Mouse (Mus musculus): Measurements from ENCODE around the gene Hdlbp.

Hdlbp gene

GRCm38 (mm10) chr1:93445822-93446162 lies 32.8 kb downstream of the Hdlbp start:
- no peak for DNase-seq (ENCODE audit: low read depth, low spot score)

DNA sequence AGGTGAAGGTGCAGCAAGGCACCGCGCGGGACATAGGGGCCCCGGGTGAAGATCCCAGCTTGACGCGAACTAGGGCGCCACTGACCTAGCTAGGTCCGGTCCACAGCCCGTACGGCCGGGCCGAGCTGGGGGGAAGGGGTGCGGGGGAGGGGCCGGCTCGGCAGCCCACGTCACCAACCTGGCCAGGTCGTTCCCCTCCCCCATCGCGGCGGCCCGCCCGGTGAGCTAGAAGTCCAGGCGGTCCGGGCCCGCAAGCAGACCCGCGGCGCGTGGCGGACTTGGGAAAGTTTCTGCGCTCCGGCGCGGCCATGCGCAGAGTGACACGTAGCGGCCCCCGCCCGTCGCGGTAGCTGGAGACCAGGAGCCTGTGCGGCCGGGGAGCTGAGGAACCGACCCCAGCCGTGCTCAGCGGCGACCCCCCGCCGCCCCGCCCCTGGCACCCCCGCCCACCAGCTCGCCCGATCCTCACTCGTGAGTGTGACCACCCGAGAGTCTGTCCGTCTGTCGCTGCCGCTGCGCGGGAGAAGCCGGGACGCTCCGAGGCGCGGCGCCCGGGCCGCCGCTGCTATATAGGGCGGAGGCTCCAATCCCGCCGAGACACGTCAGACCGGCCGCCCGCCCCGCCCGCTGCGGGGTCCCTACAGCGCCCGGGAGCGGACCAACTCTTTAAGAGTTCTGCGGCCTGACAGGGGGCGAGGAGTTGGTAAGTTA lies 33.3 kb downstream of the Hdlbp start:
- DNase-seq (ENCODE audit: low read depth, low spot score), result peak; percentile 77

DNA sequence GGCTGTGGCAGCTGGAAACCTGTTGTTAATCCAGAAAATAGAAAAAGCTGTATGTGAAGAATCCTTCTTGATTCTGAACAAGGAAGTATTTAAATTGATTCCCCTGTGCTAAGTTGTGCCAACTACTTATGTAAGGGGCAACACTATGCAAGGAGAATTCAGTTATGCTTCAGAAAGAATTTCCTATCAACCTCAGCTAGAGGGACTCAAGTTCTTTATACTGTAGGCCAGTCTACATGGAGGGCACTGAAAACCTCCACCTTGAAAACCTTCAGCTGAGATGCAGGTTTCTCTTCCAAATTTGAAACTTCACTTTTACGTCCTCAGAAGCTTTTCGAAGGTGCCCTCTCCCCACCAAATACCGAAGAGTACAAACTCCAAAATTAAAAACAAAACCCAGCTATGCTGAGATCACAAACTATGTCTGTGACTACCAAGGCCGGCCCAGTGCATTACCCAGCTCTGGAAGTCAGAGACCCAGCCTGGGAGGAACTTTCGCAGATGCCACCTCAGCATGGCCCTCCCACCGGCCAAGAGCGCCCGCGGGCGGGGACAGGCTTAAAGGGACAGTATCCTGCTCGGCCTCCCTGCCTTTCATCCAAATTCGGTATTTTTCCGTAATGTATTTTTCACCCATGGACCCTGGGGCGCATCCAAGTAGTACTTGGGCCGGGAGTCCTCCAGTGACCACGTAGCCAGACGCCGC lies 34.1 kb downstream of the Hdlbp start:
- DNase-seq (ENCODE audit: low read depth, low spot score), result peak; percentile 69

- no peak for DNase-seq (ENCODE audit: low read depth, low spot score)
These were observed 39.3 kb downstream of the Hdlbp start for GRCm38 (mm10) chr1:93439321-93439720.

DNA sequence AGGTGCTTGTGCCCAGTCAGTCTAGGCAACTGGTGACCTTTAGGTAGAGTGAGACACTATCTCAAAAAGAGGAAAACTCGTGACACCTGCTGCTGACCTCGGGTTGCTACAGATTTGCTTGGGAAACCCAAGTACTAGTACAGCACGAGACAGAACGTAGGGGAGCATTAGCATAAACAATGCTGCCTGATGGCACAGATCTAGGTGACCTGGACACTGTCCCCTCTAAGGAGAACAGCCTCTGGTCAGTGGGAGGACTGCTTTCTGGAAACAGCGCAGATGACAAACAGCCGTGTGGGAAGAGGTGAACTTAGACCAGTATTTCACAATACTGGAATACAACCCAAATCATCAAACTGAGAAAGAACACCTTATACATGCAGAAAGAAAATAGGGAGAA lies 46.5 kb downstream of the Hdlbp start:
- DNase-seq (ENCODE audit: low read depth, low spot score), result no peak

DNA sequence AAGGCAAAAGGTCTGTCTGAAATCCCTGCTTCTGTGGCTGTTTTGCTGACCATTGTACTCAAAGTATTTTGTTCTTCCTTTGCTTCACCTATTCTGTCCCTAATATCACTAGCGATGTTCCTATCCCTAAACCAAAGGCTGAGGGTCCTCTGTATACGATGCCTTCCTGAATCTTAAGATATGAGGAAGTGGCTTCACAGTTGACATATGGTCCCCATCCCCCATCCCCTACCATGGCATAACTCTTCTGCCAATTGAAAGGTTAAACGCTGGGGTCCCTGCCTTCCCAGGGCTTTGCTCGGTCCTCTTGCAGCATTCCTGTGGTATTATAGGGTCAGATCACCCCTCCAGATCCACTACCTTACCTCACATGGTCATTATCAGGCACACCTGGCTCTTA lies 75.2 kb downstream of the Hdlbp start:
- no peak for DNase-seq (ENCODE audit: low read depth, low spot score)

DNA sequence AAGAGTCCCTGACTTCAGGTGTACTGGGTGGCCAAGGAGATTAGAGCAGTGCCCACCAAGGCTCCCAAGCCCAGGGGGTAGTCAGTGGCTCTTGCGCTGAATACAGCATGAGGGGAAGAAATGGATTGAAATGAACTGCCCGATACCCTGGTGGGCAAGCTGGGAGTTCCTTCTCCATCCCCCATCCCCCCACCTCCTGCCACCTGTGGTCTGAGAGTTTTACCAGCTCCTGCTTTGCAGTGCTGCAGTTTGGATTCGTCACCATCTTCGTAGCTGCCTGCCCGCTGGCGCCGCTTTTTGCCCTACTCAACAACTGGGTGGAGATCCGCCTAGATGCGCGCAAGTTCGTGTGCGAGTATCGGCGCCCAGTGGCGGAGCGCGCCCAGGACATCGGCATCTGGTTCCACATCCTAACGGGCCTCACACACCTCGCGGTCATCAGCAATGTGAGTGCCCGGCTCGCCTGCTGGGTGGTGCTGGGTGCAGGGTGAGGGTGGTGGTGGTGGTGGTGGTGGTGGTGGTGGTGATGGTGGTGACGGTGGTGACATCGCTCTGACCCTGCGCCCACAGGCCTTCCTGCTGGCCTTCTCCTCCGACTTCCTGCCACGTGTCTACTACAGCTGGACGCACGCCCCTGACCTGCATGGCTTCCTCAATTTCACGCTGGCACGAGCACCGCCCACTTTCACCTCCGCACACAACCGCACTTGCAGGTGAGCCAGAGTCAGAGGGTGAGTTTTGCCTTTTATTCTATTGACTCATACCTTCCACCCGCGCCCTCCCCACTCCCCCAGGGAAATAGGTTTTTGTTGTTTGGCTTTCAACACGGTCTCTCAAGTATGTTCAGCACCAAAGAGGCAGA lies 77.2 kb downstream of the Hdlbp start:
- DNase-seq (ENCODE audit: low read depth, low spot score), result peak; percentile 51

GRCm38 (mm10) chr1:93388906-93389305 lies 89.7 kb downstream of the Hdlbp start:
- no peak for DNase-seq (ENCODE audit: low read depth, low spot score)

- no peak for DNase-seq (ENCODE audit: low read depth, low spot score)
These were observed 91.4 kb downstream of the Hdlbp start for GRCm38 (mm10) chr1:93387198-93387597.

GRCm38 (mm10) chr1:93379117-93379516 lies 99.5 kb downstream of the Hdlbp start:
- DNase-seq (ENCODE audit: low read depth, low spot score), result no peak

DNA sequence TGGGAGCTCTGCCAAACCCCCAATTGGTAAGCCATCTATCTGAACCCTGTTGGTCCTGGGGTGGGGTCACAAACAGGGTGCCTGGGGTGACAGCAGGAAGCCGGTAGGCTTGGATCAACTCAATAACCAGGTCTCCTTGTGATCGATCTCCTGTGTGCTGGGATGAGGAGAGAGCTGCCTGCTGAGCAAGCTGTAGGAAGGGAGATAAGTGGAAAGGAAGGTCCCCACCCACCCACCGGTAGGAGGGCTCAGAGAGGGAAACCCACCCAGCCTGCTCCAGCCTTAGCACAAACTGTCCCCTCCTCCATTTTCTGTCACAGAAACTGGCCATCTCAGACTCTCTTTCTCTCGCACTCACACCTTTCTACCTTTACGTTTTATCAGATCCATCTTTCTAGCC lies 101.3 kb downstream of the Hdlbp start:
- DNase-seq (ENCODE audit: low read depth, low spot score), result no peak

GRCm38 (mm10) chr1:93373665-93374064 lies 105.0 kb downstream of the Hdlbp start, which contains the start of gene Ano7:
Gene Ano7, plus strand, starts transcription at chr1:93373930.
- DNase-seq (ENCODE audit: low read depth, low spot score), result no peak

- DNase-seq (ENCODE audit: low read depth, low spot score), result no peak
These were observed 113.0 kb downstream of the Hdlbp start for GRCm38 (mm10) chr1:93365641-93366040.

DNA sequence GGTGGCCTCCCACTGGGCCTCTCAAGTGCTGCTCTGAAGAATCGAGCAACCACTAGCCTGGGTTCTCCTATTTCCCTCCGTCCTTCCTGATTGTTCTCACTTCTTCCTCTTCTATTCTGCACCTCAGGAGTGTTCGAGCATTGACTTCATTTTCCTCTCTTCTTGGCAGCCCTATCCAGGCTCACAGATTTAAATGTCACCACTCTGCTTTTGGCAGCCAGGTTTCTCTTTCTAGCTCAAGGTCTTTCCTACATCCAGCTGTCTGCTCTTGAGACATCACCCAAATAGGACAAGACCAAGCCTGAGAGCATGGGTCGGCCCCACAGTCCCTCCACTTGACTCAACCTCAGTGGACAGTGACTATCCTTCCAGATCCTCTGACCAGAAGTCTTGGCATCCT lies 116.0 kb downstream of the Hdlbp start:
- DNase-seq (ENCODE audit: low read depth, low spot score), result no peak
